Mouse (Mus musculus): ENCODE measurements around the gene Rpl9-ps1. TPM values are rescaled to one million over a fixed set of nuclear protein-coding genes. Genes with fewer than 3 reads are reported as not detected.

The Rpl9-ps1 gene
- polyA plus RNA-seq, 1 experiment from 2014 or later = not detected

- Histone ChIP-seq H3K36me3 (ENCODE audit: control insufficient read depth, insufficient read depth) (no peaks in the 10 kb centered on the region), H3K27me3 (ENCODE audit: control insufficient read depth, insufficient read depth, low read length) (no peaks in the 10 kb centered on the region), H3K9me3 (replicated peaks; ENCODE audit: control insufficient read depth, low read length) (no peaks in the 10 kb centered on the region), H3K4me3 (ENCODE audit: low read length) (no peak overlapping the region), H3K9ac (ENCODE audit: low read length) (no peak overlapping the region), H3K4me1 (ENCODE audit: control insufficient read depth, insufficient read depth, low read length) (no peaks in the 10 kb centered on the region), H3K27ac (ENCODE audit: low read length) (no peak overlapping the region), H3K4me2 (ENCODE audit: low read depth, low read length) (no peak overlapping the region)
- ATAC-seq (replicated peaks; ENCODE audit: extremely low read depth, insufficient read depth, low FRiP score) = no peak
- 76% methylated on average over 8 of the region's 8 CpGs for WGBS
These were observed 9.2 kb upstream of the Rpl9-ps1 start for GRCm38 (mm10) chr11:83654606-83655005.

GRCm38 (mm10) chr11:83649305-83649841 is 4.0 kb upstream of the Rpl9-ps1 start, which contains the start of gene Ccl3:
Ccl3 (minus strand) TSS chr11:83649355.
- Histone ChIP-seq H3K4me1 (ENCODE audit: control insufficient read depth, insufficient read depth, low read length) (no peaks in the 10 kb centered on the region), H3K27me3 (ENCODE audit: control insufficient read depth, insufficient read depth, low read length) (no peaks in the 10 kb centered on the region), H3K9me3 (replicated peaks; ENCODE audit: control insufficient read depth, low read length) (no peaks in the 10 kb centered on the region), H3K4me2 (ENCODE audit: low read depth, low read length) (no peak within 1 kb of the TSS), H3K9ac (ENCODE audit: low read length) (no peak within 1 kb of the TSS), H3K4me3 (ENCODE audit: low read length) (no peak within 1 kb of the TSS), H3K27ac (ENCODE audit: low read length) (no peak within 1 kb of the TSS), H3K36me3 (ENCODE audit: control insufficient read depth, insufficient read depth) (no peaks in the 10 kb centered on the region)
- no peak for ATAC-seq (replicated peaks; ENCODE audit: extremely low read depth, insufficient read depth, low FRiP score)
- 65% methylated on average over 8 of the region's 8 CpGs for WGBS

- no peak overlapping the region for H3K4me3 ChIP-seq (ENCODE audit: low read length)
- H3K36me3 ChIP-seq (ENCODE audit: control insufficient read depth, insufficient read depth) = no peaks in the 10 kb centered on the region
- H3K27me3 ChIP-seq (ENCODE audit: control insufficient read depth, insufficient read depth, low read length) = no peaks in the 10 kb centered on the region
- no peak overlapping the region for H3K9ac ChIP-seq (ENCODE audit: low read length)
- no peak overlapping the region for H3K27ac ChIP-seq (ENCODE audit: low read length)
- H3K4me1 ChIP-seq (ENCODE audit: control insufficient read depth, insufficient read depth, low read length) = no peaks in the 10 kb centered on the region
- WGBS = 84% methylated on average over 6 of the region's 6 CpGs
- H3K9me3 ChIP-seq (replicated peaks; ENCODE audit: control insufficient read depth, low read length) = no peaks in the 10 kb centered on the region
- no peak for ATAC-seq (replicated peaks; ENCODE audit: extremely low read depth, insufficient read depth, low FRiP score)
- H3K4me2 ChIP-seq (ENCODE audit: low read depth, low read length) = no peak overlapping the region
These were observed 1.1 kb upstream of the Rpl9-ps1 start for GRCm38 (mm10) chr11:83646356-83647149.

DNA sequence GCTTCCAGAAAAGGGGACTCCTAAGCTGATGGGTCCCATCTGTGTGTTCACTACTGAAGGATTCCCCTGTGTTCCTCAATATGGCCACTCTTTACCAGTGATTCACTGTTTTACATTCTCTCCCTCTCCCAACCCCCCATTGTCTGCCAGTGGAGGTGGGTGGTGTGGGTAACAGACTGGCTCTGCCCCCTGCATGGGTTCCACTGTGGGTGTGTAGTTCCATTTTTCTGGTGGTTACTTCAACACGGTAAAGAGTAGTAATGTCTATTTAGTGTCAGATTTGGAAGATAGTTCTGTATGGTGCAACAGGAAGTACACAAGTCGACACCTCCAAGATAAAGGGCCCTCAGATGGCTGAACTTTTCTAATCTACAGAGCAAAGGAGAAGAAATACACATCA is 4.2 kb downstream of the Rpl9-ps1 start:
- ATAC-seq (replicated peaks; ENCODE audit: extremely low read depth, insufficient read depth, low FRiP score) = no peak
- Histone ChIP-seq H3K36me3 (ENCODE audit: control insufficient read depth, insufficient read depth) (no peaks in the 10 kb centered on the region), H3K27ac (ENCODE audit: low read length) (no peak overlapping the region), H3K9me3 (replicated peaks; ENCODE audit: control insufficient read depth, low read length) (no peaks in the 10 kb centered on the region), H3K4me3 (ENCODE audit: low read length) (no peak overlapping the region), H3K27me3 (ENCODE audit: control insufficient read depth, insufficient read depth, low read length) (no peaks in the 10 kb centered on the region), H3K4me1 (ENCODE audit: control insufficient read depth, insufficient read depth, low read length) (peaks cover 3% of the 10 kb centered on the region; the same call in 1 of the 2 replicates), H3K4me2 (ENCODE audit: low read depth, low read length) (no peak overlapping the region), H3K9ac (ENCODE audit: low read length) (no peak overlapping the region)
- 49% methylated on average over 2 of the region's 2 CpGs for WGBS

GRCm38 (mm10) chr11:83640141-83640540 is 5.3 kb downstream of the Rpl9-ps1 start:
- Histone ChIP-seq H3K4me2 (ENCODE audit: low read depth, low read length) (no peak overlapping the region), H3K9me3 (replicated peaks; ENCODE audit: control insufficient read depth, low read length) (no peaks in the 10 kb centered on the region), H3K27me3 (ENCODE audit: control insufficient read depth, insufficient read depth, low read length) (no peaks in the 10 kb centered on the region), H3K27ac (ENCODE audit: low read length) (no peak overlapping the region), H3K4me1 (ENCODE audit: control insufficient read depth, insufficient read depth, low read length) (peaks cover 3% of the 10 kb centered on the region; the same call in 1 of the 2 replicates), H3K9ac (ENCODE audit: low read length) (no peak overlapping the region), H3K4me3 (ENCODE audit: low read length) (no peak overlapping the region), H3K36me3 (ENCODE audit: control insufficient read depth, insufficient read depth) (no peaks in the 10 kb centered on the region)
- peak; percentile 37; the same call in 1 of the 2 replicates for ATAC-seq (replicated peaks; ENCODE audit: extremely low read depth, insufficient read depth, low FRiP score)
- WGBS = 73% methylated on average over 5 of the region's 5 CpGs

GRCm38 (mm10) chr11:83639533-83639932 is 5.9 kb downstream of the Rpl9-ps1 start:
- H3K36me3 ChIP-seq (ENCODE audit: control insufficient read depth, insufficient read depth) = no peaks in the 10 kb centered on the region
- H3K4me1 ChIP-seq (ENCODE audit: control insufficient read depth, insufficient read depth, low read length) = peaks cover 3% of the 10 kb centered on the region; the same call in 1 of the 2 replicates
- no peak overlapping the region for H3K4me3 ChIP-seq (ENCODE audit: low read length)
- H3K27ac ChIP-seq (ENCODE audit: low read length) = no peak overlapping the region
- no peak overlapping the region for H3K9ac ChIP-seq (ENCODE audit: low read length)
- no peaks in the 10 kb centered on the region for H3K27me3 ChIP-seq (ENCODE audit: control insufficient read depth, insufficient read depth, low read length)
- H3K4me2 ChIP-seq (ENCODE audit: low read depth, low read length) = no peak overlapping the region
- no peaks in the 10 kb centered on the region for H3K9me3 ChIP-seq (replicated peaks; ENCODE audit: control insufficient read depth, low read length)
- 0 out of 2 replicates have a peak, but pooled peaks have one; percentile 28 for ATAC-seq (replicated peaks; ENCODE audit: extremely low read depth, insufficient read depth, low FRiP score)
- WGBS = 58% methylated on average over 3 of the region's 3 CpGs

GRCm38 (mm10) chr11:83638934-83639333 is 6.5 kb downstream of the Rpl9-ps1 start:
- ATAC-seq (replicated peaks; ENCODE audit: extremely low read depth, insufficient read depth, low FRiP score) = no peak
- H3K27ac ChIP-seq (ENCODE audit: low read length) = no peak overlapping the region
- H3K4me3 ChIP-seq (ENCODE audit: low read length) = no peak overlapping the region
- H3K9ac ChIP-seq (ENCODE audit: low read length) = no peak overlapping the region
- no peaks in the 10 kb centered on the region for H3K36me3 ChIP-seq (ENCODE audit: control insufficient read depth, insufficient read depth)
- peaks cover 3% of the 10 kb centered on the region; the same call in 1 of the 2 replicates for H3K4me1 ChIP-seq (ENCODE audit: control insufficient read depth, insufficient read depth, low read length)
- H3K27me3 ChIP-seq (ENCODE audit: control insufficient read depth, insufficient read depth, low read length) = no peaks in the 10 kb centered on the region
- 61% methylated on average over 2 of the region's 2 CpGs for WGBS
- no peak overlapping the region for H3K4me2 ChIP-seq (ENCODE audit: low read depth, low read length)
- no peaks in the 10 kb centered on the region for H3K9me3 ChIP-seq (replicated peaks; ENCODE audit: control insufficient read depth, low read length)

GRCm38 (mm10) chr11:83636742-83637235 is 8.6 kb downstream of the Rpl9-ps1 start:
- Histone ChIP-seq H3K9ac (ENCODE audit: low read length) (no peak overlapping the region), H3K27me3 (ENCODE audit: control insufficient read depth, insufficient read depth, low read length) (no peaks in the 10 kb centered on the region), H3K36me3 (ENCODE audit: control insufficient read depth, insufficient read depth) (no peaks in the 10 kb centered on the region), H3K4me2 (ENCODE audit: low read depth, low read length) (no peak overlapping the region), H3K27ac (ENCODE audit: low read length) (no peak overlapping the region), H3K9me3 (replicated peaks; ENCODE audit: control insufficient read depth, low read length) (no peaks in the 10 kb centered on the region), H3K4me3 (ENCODE audit: low read length) (no peak overlapping the region), H3K4me1 (ENCODE audit: control insufficient read depth, insufficient read depth, low read length) (peaks cover 3% of the 10 kb centered on the region; the same call in 1 of the 2 replicates)
- peak; percentile 74 for ATAC-seq (replicated peaks; ENCODE audit: extremely low read depth, insufficient read depth, low FRiP score)
- WGBS = 47% methylated on average over 1 of the region's 1 CpGs

- WGBS = 90% methylated on average over 2 of the region's 2 CpGs
These were observed 10.5 kb downstream of the Rpl9-ps1 start for GRCm38 (mm10) chr11:83634898-83635297.

More at GRCm38 (mm10) chr11:83634898-83635297, 10.5 kb downstream of the Rpl9-ps1 start:
- Histone ChIP-seq H3K4me3 (ENCODE audit: low read length) (no peak overlapping the region), H3K4me1 (ENCODE audit: control insufficient read depth, insufficient read depth, low read length) (peaks cover 3% of the 10 kb centered on the region; the same call in 1 of the 2 replicates), H3K9me3 (replicated peaks; ENCODE audit: control insufficient read depth, low read length) (no peaks in the 10 kb centered on the region), H3K9ac (ENCODE audit: low read length) (no peak overlapping the region), H3K27ac (ENCODE audit: low read length) (no peak overlapping the region), H3K27me3 (ENCODE audit: control insufficient read depth, insufficient read depth, low read length) (no peaks in the 10 kb centered on the region), H3K36me3 (ENCODE audit: control insufficient read depth, insufficient read depth) (no peaks in the 10 kb centered on the region), H3K4me2 (ENCODE audit: low read depth, low read length) (no peak overlapping the region)
- ATAC-seq (replicated peaks; ENCODE audit: extremely low read depth, insufficient read depth, low FRiP score) = no peak

All from heart, embryonic 16.5 days (tissue).